Mouse (Mus musculus): Measurements from ENCODE around the gene Mapk1.

Gene Mapk1

DNA sequence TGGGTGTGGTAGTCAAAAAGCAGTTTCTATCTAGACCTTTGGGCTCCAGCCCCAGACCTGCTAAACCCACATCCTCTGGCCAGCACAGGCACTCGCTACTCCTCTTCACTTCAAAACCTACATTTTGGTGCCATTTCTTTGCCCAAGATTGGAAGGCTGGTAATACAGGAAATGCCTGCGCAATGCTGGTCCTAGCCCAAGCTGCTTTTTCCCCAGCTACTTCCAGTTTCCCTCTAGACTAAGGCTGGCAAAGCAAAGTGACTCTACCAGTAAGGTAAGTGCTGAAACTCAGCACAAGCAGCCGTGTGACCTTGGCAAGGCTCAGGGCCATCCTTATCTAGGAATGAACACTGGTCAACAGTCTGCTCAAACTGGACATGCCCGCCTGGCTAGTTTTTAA is 102.5 kb downstream of the Mapk1 start:
- peak; percentile 61 for DNase-seq (ENCODE audit: low spot score)

DNA sequence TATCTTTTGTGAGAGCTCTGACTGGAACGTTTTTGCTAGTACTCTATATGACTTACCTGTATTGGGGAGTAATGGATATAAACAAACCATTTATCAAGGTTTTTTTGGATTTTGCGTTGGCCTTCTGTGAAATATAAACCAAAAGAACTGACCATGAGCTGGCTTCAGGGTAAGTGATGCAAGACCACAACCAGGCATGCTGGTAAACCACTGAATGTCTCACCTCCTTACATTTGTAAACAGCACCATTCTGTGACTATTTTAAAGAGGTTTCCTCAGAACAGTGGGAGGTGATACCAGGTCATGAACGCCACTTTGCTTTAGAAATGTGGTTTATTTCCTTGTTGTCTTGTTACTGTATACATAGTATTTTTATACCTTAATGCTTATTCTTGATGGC is 103.1 kb downstream of the Mapk1 start:
- no peak for DNase-seq (ENCODE audit: low spot score)

DNA sequence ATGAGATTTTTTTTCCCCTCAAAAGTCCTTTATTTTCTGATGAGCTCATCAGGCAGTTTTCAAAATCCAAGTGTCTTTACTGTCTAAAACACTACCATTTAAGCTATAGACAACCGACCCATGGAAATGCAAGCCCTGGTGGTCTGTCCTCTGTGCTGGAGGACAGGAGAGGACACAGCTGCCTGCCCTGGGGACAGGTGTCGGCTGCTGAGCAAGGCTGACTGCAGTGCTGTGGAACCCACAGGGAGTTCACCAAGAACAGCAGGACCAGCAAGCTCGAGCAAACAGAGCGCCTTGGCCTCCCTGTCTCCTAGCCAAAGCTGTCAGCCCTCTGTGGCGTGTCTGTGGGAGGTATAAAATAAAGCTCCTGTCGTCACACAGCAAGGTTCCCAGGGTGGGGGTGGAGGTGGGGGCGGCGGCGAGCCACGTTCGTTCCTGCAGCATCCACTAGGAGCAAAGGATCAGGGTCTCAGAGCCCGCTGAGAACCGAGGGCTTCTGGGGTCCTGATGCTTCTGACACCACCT is 103.5 kb downstream of the Mapk1 start:
- no peak for DNase-seq (ENCODE audit: low spot score)

DNA sequence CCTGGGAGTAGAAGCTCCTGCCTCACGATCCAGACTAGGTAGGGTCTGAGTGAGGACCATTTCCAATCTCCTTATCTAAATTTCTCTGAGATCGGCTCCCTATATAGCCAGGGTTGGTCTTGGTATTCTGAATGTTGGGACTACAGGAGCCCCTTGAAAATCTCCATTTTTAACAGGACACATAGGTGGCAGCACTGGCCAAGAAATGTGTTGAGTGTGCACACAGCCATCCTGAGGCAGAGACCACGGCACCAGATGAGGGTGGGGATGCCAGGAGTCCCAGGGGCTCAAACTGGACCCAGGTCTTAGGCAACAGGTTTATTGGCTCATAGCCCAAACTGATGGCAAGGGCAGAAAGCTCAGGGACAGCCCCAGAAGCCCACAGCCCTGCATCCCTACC is 105.2 kb downstream of the Mapk1 start:
- no peak for DNase-seq (ENCODE audit: low spot score)

DNA sequence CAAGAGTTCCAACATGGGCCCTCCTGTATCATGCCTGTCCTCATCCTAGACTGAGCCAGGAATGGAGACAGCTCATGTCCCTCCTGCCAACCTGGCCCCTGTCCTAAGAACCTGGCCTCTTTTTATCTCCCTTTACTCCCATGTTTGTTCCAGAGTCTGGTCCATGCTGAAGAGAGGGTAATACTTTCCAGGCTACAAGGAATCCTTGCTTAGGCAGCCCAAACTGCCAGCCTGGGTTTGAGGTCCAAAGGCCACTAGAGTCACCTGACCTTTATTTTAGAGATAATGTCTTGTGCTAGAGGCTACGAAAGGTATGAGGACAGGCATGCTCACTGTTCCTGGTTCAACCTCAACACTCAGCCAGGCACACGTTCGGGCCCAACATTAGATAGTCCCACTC is 113.8 kb downstream of the Mapk1 start:
- DNase-seq (ENCODE audit: low spot score) = no peak

Measured in urinary bladder, postnatal 14 days (tissue).